Comparison of ENCODE assay signal across 8 mouse cellular contexts in genomic region chr4:115078892-115079820, GRCm38 (mm10). TPM values are rescaled to one million over a fixed set of nuclear protein-coding genes. Genes with fewer than 3 reads are reported as not detected.
DNase-seq lines count a peak whose midpoint lies in the region; ATAC-seq lines count a peak whose summit lies in the region.
"Had no signal": no experiment of that assay in that cellular context is flagged by ENCODE, and none has a peak within 500 bp of the region (broad histone marks: within the 10 kb centered on the region; RNA-seq: fewer than 3 reads in every experiment).

No protein-coding gene starts in this region.

- no peak overlapping the region for H3K9ac ChIP-seq in heart, embryonic 14.5 days (ENCODE audit: low read length)
- H3K9ac ChIP-seq in neural tube, embryonic 15.5 days (replicated peaks) = no peak overlapping the region

- no peaks in the 10 kb centered on the region for H3K9me3 ChIP-seq in heart, embryonic 14.5 days (ENCODE audit: control insufficient read depth, low read length)
- no peaks in the 10 kb centered on the region for H3K9me3 ChIP-seq in neural tube, embryonic 15.5 days (replicated peaks)
- H3K9me3 ChIP-seq: megakaryocyte, embryonic 14.5 days had no signal

- ATAC-seq in heart, embryonic 14.5 days (ENCODE audit: insufficient number of reproducible peaks, insufficient read depth, low FRiP score, low read depth) = peak; percentile 64
- ATAC-seq in neural tube, embryonic 15.5 days (ENCODE audit: low FRiP score) = peak; percentile 80

- 31% methylated on average over 10 of the region's 10 CpGs for WGBS in heart, embryonic 14.5 days
- 11% methylated on average over 10 of the region's 10 CpGs for WGBS in neural tube, embryonic 15.5 days

- no peak overlapping the region for H3K27ac ChIP-seq in heart, embryonic 14.5 days (replicated peaks in 1 of 2; ENCODE audit: control insufficient read depth in 1 of 2, insufficient read depth in 1 of 2, low read depth in 2 of 2, low read length in 2 of 2)
- no peak overlapping the region for H3K27ac ChIP-seq in neural tube, embryonic 15.5 days (replicated peaks)

- H3K4me2 ChIP-seq in heart, embryonic 14.5 days (ENCODE audit: low read length) = no peak overlapping the region
- no peak overlapping the region for H3K4me2 ChIP-seq in neural tube, embryonic 15.5 days

- intact Hi-C loops in left cerebral cortex, postnatal 14 days (cut with DNase I) = no loop called here

- H3K27me3 ChIP-seq in heart, embryonic 14.5 days (ENCODE audit: control insufficient read depth, insufficient read depth, low read length) = peaks cover 6% of the 10 kb centered on the region; the same call in 1 of the 2 replicates
- H3K27me3 ChIP-seq in neural tube, embryonic 15.5 days (replicated peaks) = 0 out of 2 replicates have a peak, but pooled peaks cover 5% of the 10 kb centered on the region
- H3K27me3 ChIP-seq: megakaryocyte, embryonic 14.5 days had no signal

- no peak overlapping the region for H3K4me3 ChIP-seq in heart, embryonic 14.5 days (ENCODE audit: control insufficient read depth in 1 of 2, insufficient read depth in 1 of 2, low read depth in 1 of 2, low read length in 2 of 2)
- H3K4me3 ChIP-seq in neural tube, embryonic 15.5 days (replicated peaks) = no peak overlapping the region
- H3K4me3 ChIP-seq: megakaryocyte, embryonic 14.5 days had no signal

- H3K4me1 ChIP-seq in heart, embryonic 14.5 days (ENCODE audit: control insufficient read depth in 2 of 2, insufficient read depth in 2 of 2, low read length in 2 of 2) = peaks cover 14 to 16% of the 10 kb centered on the region in 2 experiments
- H3K4me1 ChIP-seq in neural tube, embryonic 15.5 days = peaks cover 14% of the 10 kb centered on the region

- H3K36me3 ChIP-seq in heart, embryonic 14.5 days (ENCODE audit: control insufficient read depth, insufficient read depth, low read length) = no peaks in the 10 kb centered on the region
- H3K36me3 ChIP-seq in neural tube, embryonic 15.5 days = no peaks in the 10 kb centered on the region

- DNase-seq in urinary bladder, postnatal 14 days (ENCODE audit: low spot score) = peak; percentile 25
- DNase-seq in urinary bladder, postnatal 10 days (ENCODE audit: low spot score) = no peak
- peak; percentile 79 to 84 for DNase-seq in kidney, postnatal 25 days
- no peak for DNase-seq in left cerebral cortex, postnatal 14 days (ENCODE audit: low spot score in 2 of 2)
- no peak for DNase-seq in adrenal gland, postnatal 4 days (ENCODE audit: low spot score in 2 of 2)

RNA-seq across cellular contexts. Expression of gene Pdzk1ip1, which starts 9.4 kb away (rescaled TPM):
- 1.9 and 4.1 TPM in 2 replicates for polyA plus RNA-seq in heart, embryonic 14.5 days (2014; fragmentation: Nextera tagmentation; extraction: Ambion mirVana)
- polyA plus RNA-seq in neural tube, embryonic 15.5 days (2015; fragmentation: Nextera tagmentation; extraction: Ambion mirVana) = 3.0 and 6.7 TPM in 2 replicates
- under 1 TPM in 1 of 2 experiments, not detected in 1; 0.44 TPM for total RNA-seq in left cerebral cortex, postnatal 14 days (2021)
- 10 to 100 TPM in 1 of 2 experiments, 1 to 10 TPM in 1; 3.2 to 46.4 TPM for total RNA-seq in adrenal gland, postnatal 4 days (2021)

RNA-seq across cellular contexts. Expression of gene Tal1, which starts 22.9 kb away (rescaled TPM):
- 1.5 and 2.8 TPM in 2 replicates for polyA plus RNA-seq in heart, embryonic 14.5 days (2014; fragmentation: Nextera tagmentation; extraction: Ambion mirVana)
- 1.0 and 1.7 TPM in 2 replicates for polyA plus RNA-seq in neural tube, embryonic 15.5 days (2015; fragmentation: Nextera tagmentation; extraction: Ambion mirVana)
- total RNA-seq in left cerebral cortex, postnatal 14 days (2021) = 1 to 10 TPM; 2.3 to 2.7 TPM
- total RNA-seq in adrenal gland, postnatal 4 days (2021) = 10 to 100 TPM in 1 of 2 experiments, 1 to 10 TPM in 1; 6.3 to 11.3 TPM

RNA-seq across cellular contexts. Expression of gene Cyp4x1, which starts 54.9 kb away (rescaled TPM):
- 0.04 TPM in 1 of 2 replicates, not detected in the other for polyA plus RNA-seq in heart, embryonic 14.5 days (2014; fragmentation: Nextera tagmentation; extraction: Ambion mirVana)
- polyA plus RNA-seq in neural tube, embryonic 15.5 days (2015; fragmentation: Nextera tagmentation; extraction: Ambion mirVana) = 9.1 and 10.3 TPM in 2 replicates
- total RNA-seq in left cerebral cortex, postnatal 14 days (2021) = 10 to 100 TPM; 15.1 to 16.1 TPM
- under 1 TPM; 0.23 to 0.28 TPM for total RNA-seq in adrenal gland, postnatal 4 days (2021)

Comparison
In these comparisons a context has a peak if more than half of its experiments do, and no peak if none do; other contexts are left out.
1. DNase-seq: peak in urinary bladder, postnatal 14 days (single experiment) and kidney, postnatal 25 days (2 of 2); none in urinary bladder, postnatal 10 days (single experiment), left cerebral cortex, postnatal 14 days (0 of 2) and adrenal gland, postnatal 4 days (0 of 2).
2. RNA of gene Cyp4x1, which starts 54.9 kb away (total RNA-seq): 15.1 to 16.1 TPM in left cerebral cortex, postnatal 14 days; 0.23 to 0.28 TPM in adrenal gland, postnatal 4 days; every median in the first group is over 10 times any median in the second.